Mouse (Mus musculus) erythroblast, embryonic 14.5 days (primary cell): Measurements from ENCODE around the gene Eif4e.

Experiments used
- GATA1 ChIP-seq: IDR thresholded peaks from 2 replicates; pipeline ENCODE4 v1.6.1; 2012; ENCODE audit warnings: low read length, inconsistent platforms, mixed read lengths
- TAL1 ChIP-seq: IDR thresholded peaks from 3 replicates; pipeline ENCODE4 v1.6.1; 2012; ENCODE audit warnings: low read length, inconsistent platforms, mixed read lengths

- no peak for TF ChIP-seq GATA1
- no peak for TF ChIP-seq TAL1
Measured at GRCm38 (mm10) chr3:138510471-138510870, 15.5 kb upstream of the Eif4e start.
